Mouse (Mus musculus): ENCODE results near the gene Arhgdia. TPM values are rescaled to one million over a fixed set of nuclear protein-coding genes. Genes with fewer than 3 reads are reported as not detected.
A peak's percentile ranks its signal among the peaks of the same experiment; 100 is the strongest.

Gene Arhgdia
- polyA plus RNA-seq, 1 experiment, result 269 TPM

DNA sequence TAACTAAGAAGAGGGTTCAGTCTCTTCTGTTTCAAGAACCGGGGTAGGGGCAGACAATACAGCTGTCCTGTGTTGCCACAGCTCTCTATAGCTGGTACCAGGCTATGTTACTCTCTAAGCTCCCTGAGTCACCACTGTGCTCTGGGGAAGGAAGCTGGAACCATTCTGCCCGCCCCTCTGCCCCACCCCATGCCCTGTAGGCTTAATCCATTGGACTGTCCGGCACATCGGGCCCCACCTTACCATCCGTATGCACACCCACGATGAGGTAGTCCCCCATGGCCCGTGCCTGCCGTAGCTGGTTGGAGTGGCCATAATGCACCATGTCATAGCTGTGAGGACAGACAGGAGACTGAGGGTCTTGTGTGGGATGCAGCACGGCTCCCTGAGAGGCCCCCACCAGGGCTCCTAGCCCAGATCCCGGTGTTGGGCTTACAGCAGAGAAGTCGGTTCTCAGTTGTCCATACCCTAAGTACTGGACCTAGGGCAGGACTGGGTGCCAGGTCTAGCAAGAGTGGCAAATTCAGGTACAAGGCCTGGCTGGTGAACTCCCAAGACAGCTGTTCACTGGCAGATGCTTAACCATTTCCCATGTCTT is 34.3 kb upstream of the Arhgdia start:
- Histone ChIP-seq H3K27me3 (ENCODE audit: control insufficient read depth, insufficient read depth, low read length, poor library complexity, severe bottlenecking) (no peaks in the 10 kb centered on the region), H3K9me3 (replicated peaks; ENCODE audit: control insufficient read depth, insufficient read depth, low read length, poor library complexity, severe bottlenecking) (no peaks in the 10 kb centered on the region), H3K9ac (ENCODE audit: low read depth, poor library complexity, severe bottlenecking) (no peak overlapping the region), H3K4me3 (ENCODE audit: low read depth, low read length) (no peak overlapping the region), H3K4me1 (ENCODE audit: control insufficient read depth, insufficient read depth, low read length) (peaks cover 4% of the 10 kb centered on the region), H3K27ac (ENCODE audit: insufficient read depth, low read length) (no peak overlapping the region), H3K36me3 (ENCODE audit: control insufficient read depth, insufficient read depth, low read length, poor library complexity, severe bottlenecking) (peaks cover 18% of the 10 kb centered on the region)
- no peak for TF ChIP-seq EP300 (IDR thresholded peaks at IDR 0.05; ENCODE audit: insufficient read depth, low read depth, low read length)
- no peak for TF ChIP-seq CTCF (IDR thresholded peaks at IDR 0.05; ENCODE audit: low read depth, low read length)
- no peak for TF ChIP-seq POLR2A (IDR thresholded peaks at IDR 0.05; ENCODE audit: insufficient read depth, low read length)

GRCm38 (mm10) chr11:120615167-120615566 is 33.7 kb upstream of the Arhgdia start:
- Histone ChIP-seq H3K9me3 (replicated peaks; ENCODE audit: control insufficient read depth, insufficient read depth, low read length, poor library complexity, severe bottlenecking) (no peaks in the 10 kb centered on the region), H3K36me3 (ENCODE audit: control insufficient read depth, insufficient read depth, low read length, poor library complexity, severe bottlenecking) (peaks cover 18% of the 10 kb centered on the region), H3K27me3 (ENCODE audit: control insufficient read depth, insufficient read depth, low read length, poor library complexity, severe bottlenecking) (no peaks in the 10 kb centered on the region), H3K27ac (ENCODE audit: insufficient read depth, low read length) (no peak overlapping the region), H3K4me1 (ENCODE audit: control insufficient read depth, insufficient read depth, low read length) (peaks cover 4% of the 10 kb centered on the region), H3K9ac (ENCODE audit: low read depth, poor library complexity, severe bottlenecking) (no peak overlapping the region), H3K4me3 (ENCODE audit: low read depth, low read length) (no peak overlapping the region)
- TF ChIP-seq CTCF (IDR thresholded peaks at IDR 0.05; ENCODE audit: low read depth, low read length) (no peak), EP300 (IDR thresholded peaks at IDR 0.05; ENCODE audit: insufficient read depth, low read depth, low read length) (no peak), POLR2A (IDR thresholded peaks at IDR 0.05; ENCODE audit: insufficient read depth, low read length) (no peak)

DNA sequence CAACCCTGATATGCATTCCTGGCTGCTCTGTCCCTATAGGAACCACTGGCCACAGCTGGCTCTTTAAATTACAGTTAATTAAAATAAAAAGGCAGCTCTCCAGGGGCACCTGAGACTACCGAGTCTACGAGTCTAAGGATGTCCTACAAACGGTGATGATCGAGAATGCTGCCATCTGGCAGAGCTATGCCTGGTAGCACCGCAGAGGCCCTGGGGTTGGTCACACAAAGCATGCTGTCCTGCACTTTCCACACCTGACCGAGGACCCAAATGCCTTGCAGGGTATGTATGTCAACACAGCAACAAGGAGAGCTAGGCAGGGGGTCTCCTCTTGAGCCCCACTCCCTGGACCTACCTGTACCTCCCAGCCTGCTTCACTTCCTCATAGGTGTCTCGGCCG is 32.6 kb upstream of the Arhgdia start:
- Histone ChIP-seq H3K9ac (ENCODE audit: low read depth, poor library complexity, severe bottlenecking) (no peak overlapping the region), H3K27me3 (ENCODE audit: control insufficient read depth, insufficient read depth, low read length, poor library complexity, severe bottlenecking) (no peaks in the 10 kb centered on the region), H3K4me1 (ENCODE audit: control insufficient read depth, insufficient read depth, low read length) (peaks cover 2% of the 10 kb centered on the region), H3K36me3 (ENCODE audit: control insufficient read depth, insufficient read depth, low read length, poor library complexity, severe bottlenecking) (peaks cover 18% of the 10 kb centered on the region), H3K9me3 (replicated peaks; ENCODE audit: control insufficient read depth, insufficient read depth, low read length, poor library complexity, severe bottlenecking) (no peaks in the 10 kb centered on the region), H3K4me3 (ENCODE audit: low read depth, low read length) (no peak overlapping the region), H3K27ac (ENCODE audit: insufficient read depth, low read length) (no peak overlapping the region)
- TF ChIP-seq EP300 (IDR thresholded peaks at IDR 0.05; ENCODE audit: insufficient read depth, low read depth, low read length) (no peak), CTCF (IDR thresholded peaks at IDR 0.05; ENCODE audit: low read depth, low read length) (no peak), POLR2A (IDR thresholded peaks at IDR 0.05; ENCODE audit: insufficient read depth, low read length) (no peak)

DNA sequence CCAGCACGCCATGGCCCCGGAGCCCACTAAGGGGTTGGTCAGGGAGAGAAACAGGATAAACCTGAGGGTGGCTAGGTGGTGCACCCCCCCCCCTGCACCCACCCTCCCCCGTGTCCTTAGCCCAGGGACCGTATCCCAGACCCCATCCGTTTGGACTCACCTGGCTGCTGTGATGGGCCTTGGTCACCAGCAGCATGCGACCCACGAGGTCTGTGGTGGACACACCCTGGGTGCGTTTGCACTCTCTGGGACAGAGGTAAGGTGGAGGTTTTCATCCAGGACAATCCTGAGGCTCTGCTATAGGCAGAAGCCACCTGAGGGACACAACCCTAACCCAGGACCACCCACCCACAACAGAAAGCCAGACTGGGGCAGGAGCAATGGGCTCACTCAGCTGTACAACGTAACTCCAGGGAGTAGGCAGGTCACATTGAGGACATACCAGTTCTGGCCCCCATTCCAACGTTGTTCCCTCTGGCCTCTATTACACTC is 32.1 kb upstream of the Arhgdia start:
- Histone ChIP-seq H3K27me3 (ENCODE audit: control insufficient read depth, insufficient read depth, low read length, poor library complexity, severe bottlenecking) (no peaks in the 10 kb centered on the region), H3K9me3 (replicated peaks; ENCODE audit: control insufficient read depth, insufficient read depth, low read length, poor library complexity, severe bottlenecking) (no peaks in the 10 kb centered on the region), H3K9ac (ENCODE audit: low read depth, poor library complexity, severe bottlenecking) (no peak overlapping the region), H3K27ac (ENCODE audit: insufficient read depth, low read length) (no peak overlapping the region), H3K4me1 (ENCODE audit: control insufficient read depth, insufficient read depth, low read length) (peaks cover 2% of the 10 kb centered on the region), H3K36me3 (ENCODE audit: control insufficient read depth, insufficient read depth, low read length, poor library complexity, severe bottlenecking) (peaks cover 18% of the 10 kb centered on the region), H3K4me3 (ENCODE audit: low read depth, low read length) (no peak overlapping the region)
- no peak for TF ChIP-seq CTCF (IDR thresholded peaks at IDR 0.05; ENCODE audit: low read depth, low read length)
- no peak for TF ChIP-seq EP300 (IDR thresholded peaks at IDR 0.05; ENCODE audit: insufficient read depth, low read depth, low read length)
- no peak for TF ChIP-seq POLR2A (IDR thresholded peaks at IDR 0.05; ENCODE audit: insufficient read depth, low read length)

DNA sequence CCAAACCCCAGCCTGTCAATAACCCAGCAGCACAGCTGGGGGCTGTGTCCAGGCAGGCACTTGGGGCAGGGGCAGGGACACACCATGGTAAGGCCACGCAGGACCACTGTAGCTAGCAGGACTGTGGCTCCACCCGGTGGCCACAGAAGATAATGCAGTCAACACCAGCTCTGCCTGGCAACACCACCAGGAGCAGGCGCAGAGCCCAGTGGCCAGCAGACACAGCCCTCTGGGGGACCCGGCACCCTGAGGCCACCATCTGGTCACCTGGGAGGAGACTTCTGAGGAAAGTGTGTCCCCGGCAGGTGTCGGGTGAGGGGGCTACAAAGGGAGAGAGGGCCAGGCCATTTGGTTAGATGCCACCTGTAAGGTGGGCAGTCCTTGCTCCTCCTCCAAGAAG is 31.3 kb upstream of the Arhgdia start:
- Histone ChIP-seq H3K4me3 (ENCODE audit: low read depth, low read length) (no peak overlapping the region), H3K27me3 (ENCODE audit: control insufficient read depth, insufficient read depth, low read length, poor library complexity, severe bottlenecking) (no peaks in the 10 kb centered on the region), H3K27ac (ENCODE audit: insufficient read depth, low read length) (no peak overlapping the region), H3K9ac (ENCODE audit: low read depth, poor library complexity, severe bottlenecking) (no peak overlapping the region), H3K4me1 (ENCODE audit: control insufficient read depth, insufficient read depth, low read length) (peaks cover 2% of the 10 kb centered on the region), H3K36me3 (ENCODE audit: control insufficient read depth, insufficient read depth, low read length, poor library complexity, severe bottlenecking) (peaks cover 18% of the 10 kb centered on the region), H3K9me3 (replicated peaks; ENCODE audit: control insufficient read depth, insufficient read depth, low read length, poor library complexity, severe bottlenecking) (no peaks in the 10 kb centered on the region)
- TF ChIP-seq EP300 (IDR thresholded peaks at IDR 0.05; ENCODE audit: insufficient read depth, low read depth, low read length) (no peak), CTCF (IDR thresholded peaks at IDR 0.05; ENCODE audit: low read depth, low read length) (peak; percentile 92)

DNA sequence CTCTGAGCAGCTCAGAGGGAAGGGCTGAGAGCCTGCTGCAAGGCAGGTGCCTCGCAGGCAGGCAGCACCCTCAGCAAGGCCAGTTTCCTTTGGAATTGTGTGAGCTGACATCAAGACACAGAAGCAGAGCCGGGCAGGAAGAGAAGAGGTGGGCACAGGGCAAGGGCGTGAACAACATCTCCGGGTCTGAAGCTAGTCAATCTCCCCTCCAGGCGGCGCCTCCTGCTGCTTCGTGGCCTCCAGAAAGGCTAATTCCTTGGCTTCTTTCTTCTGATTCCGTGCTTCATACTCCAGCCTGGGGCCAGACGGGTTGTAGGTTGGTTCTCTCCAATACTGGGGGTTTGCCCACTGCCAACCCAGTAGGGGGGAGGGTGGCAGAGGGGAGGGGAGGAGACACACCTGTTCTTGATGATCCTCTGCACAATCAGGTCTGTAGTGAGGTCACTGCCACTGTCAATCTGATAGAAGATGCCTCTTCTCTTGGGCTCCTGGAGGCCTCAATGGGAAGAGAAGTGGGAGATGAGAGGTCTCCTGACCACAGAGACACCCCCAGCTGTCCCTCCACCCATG is 29.1 kb upstream of the Arhgdia start:
- Histone ChIP-seq H3K9me3 (replicated peaks; ENCODE audit: control insufficient read depth, insufficient read depth, low read length, poor library complexity, severe bottlenecking) (no peaks in the 10 kb centered on the region), H3K27me3 (ENCODE audit: control insufficient read depth, insufficient read depth, low read length, poor library complexity, severe bottlenecking) (no peaks in the 10 kb centered on the region), H3K4me3 (ENCODE audit: low read depth, low read length) (no peak overlapping the region), H3K9ac (ENCODE audit: low read depth, poor library complexity, severe bottlenecking) (no peak overlapping the region), H3K27ac (ENCODE audit: insufficient read depth, low read length) (no peak overlapping the region), H3K36me3 (ENCODE audit: control insufficient read depth, insufficient read depth, low read length, poor library complexity, severe bottlenecking) (peaks cover 18% of the 10 kb centered on the region), H3K4me1 (ENCODE audit: control insufficient read depth, insufficient read depth, low read length) (no peaks in the 10 kb centered on the region)
- no peak for TF ChIP-seq CTCF (IDR thresholded peaks at IDR 0.05; ENCODE audit: low read depth, low read length)
- no peak for TF ChIP-seq POLR2A (IDR thresholded peaks at IDR 0.05; ENCODE audit: insufficient read depth, low read length)
- no peak for TF ChIP-seq EP300 (IDR thresholded peaks at IDR 0.05; ENCODE audit: insufficient read depth, low read depth, low read length)
